Mouse (Mus musculus) bone marrow macrophage, adult 2 months (primary cell): ENCODE data around the gene Nprl3. TPM values are rescaled to one million over a fixed set of nuclear protein-coding genes. Genes with fewer than 3 reads are reported as not detected.

Experiments used
- H3K27ac ChIP-seq: 2 replicates; pipeline ENCODE4 v1.5.1; 2012; ENCODE audit warnings: low read depth, low read length; ENCODE audit not compliant: insufficient read depth
- H3K4me1 ChIP-seq: 2 replicates; pipeline ENCODE4 v1.6.1; 2012; ENCODE audit warnings: low read length; ENCODE audit not compliant: control insufficient read depth, insufficient read depth
- H3K4me3 ChIP-seq: 2 replicates; pipeline ENCODE4 v1.5.1; 2012; ENCODE audit warnings: mild to moderate bottlenecking, low read length, moderate library complexity; ENCODE audit not compliant: insufficient read depth
- CTCF ChIP-seq: IDR thresholded peaks from 2 replicates; pipeline ENCODE4 v1.5.1; 2012; ENCODE audit warnings: low read depth, mild to moderate bottlenecking, low read length, moderate library complexity
- POLR2A ChIP-seq: IDR thresholded peaks from 2 replicates; pipeline ENCODE4 v1.6.1; 2012; ENCODE audit warnings: mild to moderate bottlenecking, low read depth, low read length, borderline replicate concordance
- polyA plus RNA-seq: library from polyadenylated mRNA; stranded (reverse); fragments of >200 nt; gene quantifications from 2 replicates; pipeline ENCODE4 v1.2.4, GENCODE M21; 2012; ENCODE audit not compliant: missing spikeins, insufficient read depth, insufficient read length

Nprl3 gene
- polyA plus RNA-seq, 1 experiment, result 18.5 TPM

- Histone ChIP-seq H3K4me3 (no peak overlapping the region), H3K4me1 (no peaks in the 10 kb centered on the region), H3K27ac (no peak overlapping the region)
- TF ChIP-seq CTCF, result no peak
- TF ChIP-seq POLR2A, result no peak
Observed at GRCm38 (mm10) chr11:32181246-32181645, 86.3 kb downstream of the Nprl3 start.

DNA sequence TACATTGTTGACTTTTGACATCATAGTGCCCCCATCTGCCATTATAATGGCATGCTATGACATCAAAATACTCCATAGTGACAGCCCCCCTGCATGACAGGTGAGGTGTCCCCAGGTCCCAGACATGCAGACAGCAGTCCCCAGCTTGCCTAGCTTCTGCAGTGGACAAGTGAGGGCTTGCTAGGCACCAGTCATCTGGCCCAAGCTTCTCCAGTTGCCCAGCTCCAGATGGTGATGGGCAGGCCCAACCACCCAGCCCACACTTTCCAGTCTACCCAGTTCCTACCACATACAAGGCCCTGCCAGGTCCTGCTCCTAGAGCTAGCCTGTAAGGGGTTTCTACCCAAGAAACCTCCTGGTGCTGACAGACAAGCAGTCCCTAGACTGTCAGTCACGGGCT lies 89.0 kb downstream of the Nprl3 start:
- Histone ChIP-seq H3K27ac (no peak overlapping the region), H3K4me1 (no peaks in the 10 kb centered on the region), H3K4me3 (no peak overlapping the region)
- TF ChIP-seq CTCF (no peak), POLR2A (no peak)

Other genes starting within 250 kb of the Nprl3 start
- not detected in 2 replicates for gene Il9r, start 67.4 kb downstream of the Nprl3 start, polyA plus RNA-seq
- gene Snrnp25, start 62.3 kb downstream of the Nprl3 start, polyA plus RNA-seq, result 29.6 and 40.2 TPM in 2 replicates
- 3.4 and 4.7 TPM in 2 replicates for gene Rhbdf1, start 45.4 kb downstream of the Nprl3 start, polyA plus RNA-seq
- 13.8 and 15.3 TPM in 2 replicates for gene Mpg, start 41.2 kb downstream of the Nprl3 start, polyA plus RNA-seq
- gene Hba-x, start 8.7 kb upstream of the Nprl3 start, polyA plus RNA-seq, result not detected in 2 replicates
- not detected in 2 replicates for gene Hba-a1, start 15.8 kb upstream of the Nprl3 start, polyA plus RNA-seq
- not detected in 2 replicates for gene Hbq1b, start 19.3 kb upstream of the Nprl3 start, polyA plus RNA-seq
- 1.4 TPM in 1 of 2 replicates, not detected in the other for gene Hba-a2, start 28.8 kb upstream of the Nprl3 start, polyA plus RNA-seq
- not detected in 2 replicates for gene Hbq1a, start 32.4 kb upstream of the Nprl3 start, polyA plus RNA-seq
- gene Sh3pxd2b, start 80.1 kb upstream of the Nprl3 start, polyA plus RNA-seq, result 54.6 and 64.9 TPM in 2 replicates
- gene Ubtd2, start 187.7 kb upstream of the Nprl3 start, polyA plus RNA-seq, result 2.4 and 4.0 TPM in 2 replicates